Mouse (Mus musculus): ENCODE measurements around the gene Supt20. TPM values are rescaled to one million over a fixed set of nuclear protein-coding genes. Genes with fewer than 3 reads are reported as not detected.

Gene Supt20
- total RNA-seq (2023): 96.5 and 154 TPM in 2 replicates

GRCm38 (mm10) chr3:54692202-54693055 is at the start of gene Supt20:
Gene Supt20 (plus strand): TSS chr3:54692807.

DNA sequence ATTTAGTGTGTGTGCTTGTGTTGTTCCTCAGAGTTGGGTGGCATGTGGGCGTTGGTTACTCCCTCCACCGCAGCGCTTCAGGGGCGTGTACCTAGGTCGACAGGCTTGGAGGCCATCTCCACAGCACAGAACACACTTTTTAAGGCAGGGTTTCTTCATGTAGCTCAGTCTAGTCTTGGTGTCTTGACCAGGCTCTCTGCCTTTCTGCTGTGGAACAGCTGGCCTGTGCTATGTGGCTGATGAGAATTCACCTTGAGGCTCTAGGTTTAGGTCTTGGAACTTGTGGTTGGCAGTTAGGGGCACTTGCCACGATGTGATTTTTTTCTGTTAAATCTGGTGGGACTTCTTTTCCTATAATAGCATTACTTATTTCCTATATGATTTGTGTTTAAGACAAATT is 21.6 kb downstream of the Supt20 start, which contains the start of gene Gm21958:
Gm21958 (minus strand) TSS at position 101 of the 400 bp plus-strand sequence.

GRCm38 (mm10) chr3:54735247-54736046 is 42.8 kb downstream of the Supt20 start, which contains the start of the genes Exosc8 and Alg5:
Gene Exosc8 (minus strand): TSS chr3:54735393.
Gene Alg5 (plus strand): TSS chr3:54735539.

GRCm38 (mm10) chr3:54755145-54756041 is 62.8 kb downstream of the Supt20 start, which contains the start of gene Smad9:
Gene Smad9 (plus strand): TSS chr3:54755582.

Other genes with a start within 250 kb of the Supt20 start
- gene Gm21958, start 21.5 kb downstream of the Supt20 start, total RNA-seq (2023): not detected in 2 replicates
- gene Exosc8, start 42.6 kb downstream of the Supt20 start, total RNA-seq (2023): 41.5 and 59.2 TPM in 2 replicates
- gene Alg5, start 42.7 kb downstream of the Supt20 start, total RNA-seq (2023): 7.7 and 10.2 TPM in 2 replicates
- gene Smad9, start 62.8 kb downstream of the Supt20 start, total RNA-seq (2023): not detected in 2 replicates
- gene Rfxap, start 115.0 kb downstream of the Supt20 start, total RNA-seq (2023): 23.2 and 23.5 TPM in 2 replicates
- not detected in 2 replicates for gene Sertm1, start 223.1 kb downstream of the Supt20 start, total RNA-seq (2023)